Mouse (Mus musculus): Measurements from ENCODE around the gene Eya3.
"Not testable (repeated sequence)": the region's sequence is repeated elsewhere in the genome, so short reads cannot be mapped to it uniquely, and the experiment has no call there.

Gene Eya3

GRCm38 (mm10) chr4:132743992-132744911 lies 105.5 kb downstream of the Eya3 start:
- in situ Hi-C loops (cut with MboI): no loop called here

- in situ Hi-C loops (cut with MboI): no loop called here
These were observed 108.2 kb downstream of the Eya3 start for GRCm38 (mm10) chr4:132746911-132747517.

DNA sequence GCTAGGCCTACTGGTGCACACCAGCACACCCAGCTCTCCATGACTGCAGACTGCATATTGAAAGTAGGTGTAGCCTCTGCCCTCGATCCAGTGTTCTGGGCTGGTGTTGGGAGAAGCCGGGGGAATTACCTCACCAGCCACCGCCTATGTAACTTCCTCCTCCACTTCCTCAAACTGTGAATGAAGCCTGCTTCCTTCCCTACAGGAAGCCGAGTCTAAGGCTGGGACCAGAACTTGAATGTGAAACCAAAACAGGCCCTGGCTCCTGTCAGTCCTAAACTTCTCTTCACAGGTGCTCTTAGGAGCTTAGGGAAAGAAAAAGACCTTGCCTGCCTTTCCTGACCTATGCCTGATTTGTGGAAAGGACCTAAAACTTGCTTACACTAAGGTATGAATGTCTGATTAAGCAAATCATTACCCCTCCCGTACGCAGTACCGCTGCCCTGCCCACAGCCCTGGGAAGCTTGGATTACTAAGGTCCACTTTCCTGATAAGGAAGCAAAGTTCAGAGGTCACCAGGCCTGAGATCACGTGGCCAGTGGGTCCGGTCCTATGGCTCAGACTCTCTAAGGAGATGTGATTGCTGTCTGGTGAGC lies 109.0 kb downstream of the Eya3 start:
- in situ Hi-C loops (cut with MboI): no loop called here

DNA sequence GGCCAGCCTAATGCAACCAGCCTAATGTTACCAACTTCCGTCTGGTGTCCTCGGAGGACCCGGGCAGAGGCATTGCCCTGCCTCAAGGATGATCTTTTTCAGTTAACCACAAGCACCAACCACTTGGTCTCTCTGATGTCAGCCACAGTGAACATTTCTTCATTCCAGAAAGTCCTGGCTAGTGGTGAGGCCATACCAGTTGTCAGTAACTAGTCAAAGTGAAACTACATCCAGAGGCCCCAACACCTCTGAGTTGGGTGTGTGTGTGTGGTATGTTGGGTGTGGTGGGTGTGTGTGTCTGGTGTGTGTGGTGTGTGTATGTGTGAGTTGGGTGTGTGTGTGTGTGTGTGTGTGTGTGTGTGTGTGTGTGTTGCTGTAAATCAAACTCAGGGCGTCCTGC lies 110.0 kb downstream of the Eya3 start:
- in situ Hi-C loops (cut with MboI): no loop called here

- in situ Hi-C loops (cut with MboI): no loop called here
These were observed 110.6 kb downstream of the Eya3 start for GRCm38 (mm10) chr4:132749258-132749982.

- in situ Hi-C loops (cut with MboI): no loop called here
These were observed 114.2 kb downstream of the Eya3 start for GRCm38 (mm10) chr4:132752992-132753391.

DNA sequence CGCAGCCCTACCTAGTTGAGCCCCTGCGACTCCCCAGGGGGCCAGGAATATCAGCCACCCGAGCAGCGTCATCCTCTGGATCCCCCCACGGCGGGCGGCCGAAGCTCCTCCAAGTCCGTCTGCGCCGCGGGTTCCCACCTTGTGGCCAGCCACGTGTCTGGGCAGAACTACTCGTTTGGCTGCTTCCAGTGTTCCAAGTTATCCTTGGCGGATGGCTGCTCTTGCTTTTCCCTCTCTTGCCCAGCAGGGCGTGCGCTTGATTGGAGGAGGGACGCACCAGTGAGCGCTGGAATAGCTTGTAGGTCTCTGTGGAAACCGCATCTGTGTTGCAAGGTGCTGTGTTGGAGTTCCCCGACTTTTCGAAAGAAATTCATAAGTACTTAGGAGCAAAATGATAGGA lies 118.2 kb downstream of the Eya3 start, which contains the start of gene Smpdl3b:
Gene Smpdl3b (minus strand): TSS at position 279 of the 400 bp plus-strand sequence.
- in situ Hi-C loops (cut with MboI): no loop called here

DNA sequence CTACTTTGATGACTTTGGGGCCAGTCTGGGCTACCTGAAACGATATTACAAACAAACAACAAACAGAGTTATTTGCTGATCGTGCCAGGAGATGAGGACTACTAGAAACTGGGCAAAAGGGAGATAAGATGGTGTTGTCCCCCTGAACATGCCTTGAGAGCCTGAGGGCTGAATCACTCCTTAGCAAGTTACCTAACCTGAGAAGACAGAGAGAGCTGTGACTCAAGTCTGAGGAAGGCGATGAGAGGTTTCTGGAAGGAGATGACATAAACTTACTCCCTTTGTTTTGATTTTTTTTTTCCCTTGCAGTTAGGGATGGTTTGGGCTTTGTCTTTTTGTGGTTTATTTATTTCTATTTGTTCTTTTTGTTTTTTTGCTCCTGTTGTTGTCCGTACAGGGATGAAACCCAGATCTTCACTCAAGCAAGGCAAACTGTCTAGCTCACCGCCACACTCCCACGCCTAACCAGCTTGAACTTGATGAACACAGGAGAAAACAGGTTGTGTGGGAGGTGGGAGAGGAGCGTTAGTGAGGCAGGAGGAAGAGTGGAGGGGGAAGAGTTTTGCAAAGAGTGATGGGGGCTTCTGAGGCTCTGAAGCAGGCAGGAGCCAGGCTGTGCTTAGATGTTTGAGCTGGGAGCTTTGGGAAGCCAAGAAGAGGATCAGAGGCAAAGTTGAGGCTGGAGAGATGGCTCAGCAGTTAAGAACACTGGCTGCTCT lies 119.0 kb downstream of the Eya3 start:
- in situ Hi-C loops (cut with MboI): no loop called here

DNA sequence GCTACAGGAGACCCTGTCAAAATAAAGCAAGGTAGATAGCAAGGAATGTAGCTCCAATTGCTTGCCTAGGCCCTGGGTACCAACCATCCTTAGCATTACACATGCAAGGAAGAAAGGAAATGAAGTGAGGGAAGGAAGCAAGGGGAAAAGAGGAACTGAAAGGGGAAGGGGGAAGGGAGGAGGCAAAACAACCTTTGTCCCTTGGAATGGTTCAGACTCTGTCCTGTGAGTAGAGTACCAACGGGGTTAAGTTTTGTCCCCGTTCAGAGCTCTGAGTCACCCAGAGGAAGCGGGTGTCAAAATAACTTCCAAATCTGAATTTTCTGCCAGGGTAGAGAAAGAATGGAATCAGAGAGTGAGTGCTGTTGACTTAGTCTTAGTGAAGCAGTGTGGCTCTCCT lies 121.5 kb downstream of the Eya3 start:
- in situ Hi-C loops (cut with MboI): no loop called here

GRCm38 (mm10) chr4:132762602-132763001 lies 123.8 kb downstream of the Eya3 start:
- in situ Hi-C loops (cut with MboI): no loop called here

GRCm38 (mm10) chr4:132763125-132763524 lies 124.3 kb downstream of the Eya3 start:
- in situ Hi-C loops (cut with MboI): not testable (repeated sequence)

DNA sequence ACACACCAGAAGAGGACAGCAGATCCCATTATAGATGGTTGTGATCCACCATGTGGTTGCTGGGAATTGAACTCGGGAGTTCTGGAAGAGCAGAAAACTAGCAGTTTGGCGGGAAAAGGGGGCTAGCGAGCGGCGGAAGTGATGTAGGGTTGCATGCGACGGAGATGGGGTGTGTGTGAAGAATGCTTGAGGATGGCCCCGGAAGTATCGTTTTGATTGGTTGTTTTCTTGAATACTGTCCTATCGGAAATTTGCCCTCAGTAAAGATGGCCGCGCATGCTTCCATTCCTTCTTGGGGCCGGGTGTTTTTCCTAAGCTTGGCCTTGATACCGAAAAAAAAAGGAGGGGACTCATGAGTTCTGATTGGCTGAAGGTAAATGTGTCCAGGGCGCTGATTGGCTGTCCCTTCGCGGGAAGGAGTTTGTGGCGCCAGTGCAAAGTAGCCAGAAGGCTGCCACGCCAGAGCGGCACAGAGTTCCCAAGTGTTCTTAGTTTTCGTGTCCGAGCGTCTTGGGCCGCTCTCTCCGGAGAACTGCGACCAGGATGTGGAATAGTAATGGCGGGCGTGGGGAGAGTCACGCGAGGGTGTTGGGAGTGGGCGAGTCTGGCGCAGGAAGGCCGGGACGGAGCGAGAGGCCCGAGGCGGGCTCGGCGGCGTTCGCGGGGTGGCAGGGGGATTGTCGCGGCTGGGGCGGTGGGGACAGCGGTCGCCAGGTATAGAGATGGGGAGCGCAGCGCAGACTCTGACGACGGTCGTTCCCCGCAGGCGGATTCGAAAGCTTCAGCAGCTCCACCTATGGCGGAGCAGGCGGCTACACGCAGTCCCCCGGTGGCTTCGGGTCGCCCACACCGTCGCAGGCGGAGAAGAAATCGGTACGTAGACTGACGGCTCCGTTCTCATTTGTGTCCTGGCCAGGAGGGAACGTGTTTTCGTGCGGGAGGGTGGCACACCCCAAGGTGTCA lies 129.4 kb downstream of the Eya3 start, which contains the start of gene Rpa2:
Gene Rpa2 (plus strand): TSS at position 419 of the 963 bp plus-strand sequence.
- in situ Hi-C loops (cut with MboI): no loop called here

GRCm38 (mm10) chr4:132771776-132772175 lies 133.0 kb downstream of the Eya3 start:
- in situ Hi-C loops (cut with MboI): no loop called here
